Mouse (Mus musculus) ovary, postnatal 36 days (tissue): ENCODE measurements around the gene Ptprr.
A peak's percentile ranks its signal among the peaks of the same experiment; 100 is the strongest.

Experiments used
- DNase-seq: peaks from one replicate; pipeline ENCODE4 v3.0.0; 2022; ENCODE audit warnings: low spot score, mixed read lengths

Gene Ptprr

GRCm38 (mm10) chr10:116017845-116018479 lies at the start of gene Ptprr:
TSS of gene Ptprr (plus strand) at chr10:116018213.
- DNase-seq: peak; percentile 18

- no peak for DNase-seq
Measured at GRCm38 (mm10) chr10:115976345-115976744, 41.7 kb upstream of the Ptprr start.

GRCm38 (mm10) chr10:115978992-115979391 lies 39.0 kb upstream of the Ptprr start:
- DNase-seq: no peak

GRCm38 (mm10) chr10:115980018-115980417 lies 38.0 kb upstream of the Ptprr start:
- no peak for DNase-seq

- DNase-seq: no peak
Measured at GRCm38 (mm10) chr10:115984308-115984707, 33.7 kb upstream of the Ptprr start.

- no peak for DNase-seq
Measured at GRCm38 (mm10) chr10:116001838-116002237, 16.2 kb upstream of the Ptprr start.

GRCm38 (mm10) chr10:116006675-116007074 lies 11.3 kb upstream of the Ptprr start:
- no peak for DNase-seq

GRCm38 (mm10) chr10:116018480-116018891 lies 473 bp downstream of the Ptprr start:
- no peak for DNase-seq

GRCm38 (mm10) chr10:116019086-116019860 lies 1.3 kb downstream of the Ptprr start:
- DNase-seq: peak; percentile 4

GRCm38 (mm10) chr10:116021081-116021480 lies 3.1 kb downstream of the Ptprr start:
- no peak for DNase-seq

- DNase-seq: no peak
Measured at GRCm38 (mm10) chr10:116038150-116038549, 20.1 kb downstream of the Ptprr start.

GRCm38 (mm10) chr10:116075954-116076353 lies 57.9 kb downstream of the Ptprr start:
- no peak for DNase-seq

GRCm38 (mm10) chr10:116078636-116079035 lies 60.6 kb downstream of the Ptprr start:
- no peak for DNase-seq

- DNase-seq: no peak
Measured at GRCm38 (mm10) chr10:116079396-116079795, 61.4 kb downstream of the Ptprr start.

- DNase-seq: no peak
Measured at GRCm38 (mm10) chr10:116080841-116081240, 62.8 kb downstream of the Ptprr start.

- DNase-seq: no peak
Measured at GRCm38 (mm10) chr10:116083965-116084364, 66.0 kb downstream of the Ptprr start.

GRCm38 (mm10) chr10:116096466-116096865 lies 78.5 kb downstream of the Ptprr start:
- no peak for DNase-seq

GRCm38 (mm10) chr10:116098470-116098869 lies 80.5 kb downstream of the Ptprr start:
- DNase-seq: no peak

- DNase-seq: no peak
Measured at GRCm38 (mm10) chr10:116108176-116108575, 90.2 kb downstream of the Ptprr start.

- no peak for DNase-seq
Measured at GRCm38 (mm10) chr10:116108730-116109129, 90.7 kb downstream of the Ptprr start.

- no peak for DNase-seq
Measured at GRCm38 (mm10) chr10:116112868-116113267, 94.9 kb downstream of the Ptprr start.

- no peak for DNase-seq
Measured at GRCm38 (mm10) chr10:116113867-116114474, 96.0 kb downstream of the Ptprr start, which contains the start of gene 4933416C03Rik. TSS of gene 4933416C03Rik (minus strand) at chr10:116113917.
